Mouse (Mus musculus): Measurements from ENCODE around the gene Slc25a28. TPM values are rescaled to one million over a fixed set of nuclear protein-coding genes. Genes with fewer than 3 reads are reported as not detected.

The Slc25a28 gene
- polyA plus RNA-seq, 1 experiment from 2014 or later: 9.2 TPM

DNA sequence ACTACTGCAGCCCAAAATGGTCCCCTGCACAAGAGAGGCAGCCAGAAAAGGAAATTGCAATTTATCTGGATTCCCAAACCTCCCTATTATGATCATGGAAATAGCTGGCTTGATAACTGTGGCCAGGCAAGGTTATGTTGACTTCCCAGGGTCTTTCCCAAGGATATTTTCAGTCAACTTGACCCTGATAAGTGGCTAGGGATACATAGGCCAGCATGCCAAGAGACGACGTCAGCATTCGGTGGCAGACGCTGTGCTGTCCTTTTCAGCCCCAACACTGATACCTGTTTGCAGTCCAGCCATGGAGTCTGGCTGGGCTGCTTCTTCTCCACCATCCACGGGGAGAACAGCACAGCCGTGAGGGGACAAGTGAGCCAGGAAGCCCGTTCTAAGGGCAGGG, 3.6 kb downstream of the Slc25a28 start:
- Histone ChIP-seq H3K4me1 (ENCODE audit: control insufficient read depth, insufficient read depth, low read length) (no peaks in the 10 kb centered on the region; the same call in 1 of the 2 replicates), H3K9ac (replicated peaks; ENCODE audit: low read length) (no peak overlapping the region), H3K36me3 (replicated peaks; ENCODE audit: control insufficient read depth, insufficient read depth, low read depth, low read length) (no peaks in the 10 kb centered on the region), H3K27ac (replicated peaks; ENCODE audit: low read depth, low read length) (no peak overlapping the region), H3K9me3 (replicated peaks; ENCODE audit: control insufficient read depth, low read length) (no peaks in the 10 kb centered on the region), H3K4me3 (ENCODE audit: low read depth, low read length) (no peak overlapping the region), H3K27me3 (ENCODE audit: control insufficient read depth, insufficient read depth, low read length) (no peaks in the 10 kb centered on the region), H3K4me2 (ENCODE audit: low read depth, low read length) (no peak overlapping the region)
- no peak for DNase-seq (ENCODE audit: low spot score)
- ATAC-seq (replicated peaks; ENCODE audit: insufficient number of reproducible peaks, low FRiP score, low TSS enrichment, low read depth): no peak
- WGBS: 78% methylated on average over 7 of the region's 7 CpGs

DNA sequence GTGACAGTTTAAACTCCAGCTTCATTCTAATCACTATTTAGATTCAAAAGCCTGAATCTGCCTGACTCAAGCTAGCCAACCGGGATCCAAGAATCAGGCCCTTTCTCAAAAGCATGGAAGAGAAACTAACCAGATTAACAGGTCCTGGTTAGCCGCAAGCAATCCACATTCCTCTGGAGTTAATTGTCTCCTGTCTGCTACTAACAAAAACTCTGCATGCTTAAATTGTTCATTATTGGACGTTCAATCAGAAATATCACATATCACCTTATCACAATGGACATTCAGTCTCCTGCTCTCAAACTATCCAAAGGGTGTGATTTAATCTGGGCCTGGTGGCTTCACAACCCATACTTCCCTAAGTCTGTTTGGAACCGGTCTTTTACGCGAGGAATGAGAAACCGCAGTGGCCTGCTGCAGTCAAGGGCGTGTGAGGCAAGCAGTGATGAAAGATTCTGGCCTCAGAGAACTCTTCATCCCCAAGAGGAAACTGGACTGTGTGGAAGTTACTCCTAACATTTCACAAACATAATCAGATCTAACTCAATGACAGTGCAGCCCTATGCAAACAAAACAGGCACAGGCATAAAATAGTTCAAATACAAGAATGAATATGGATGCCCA, 5.4 kb downstream of the Slc25a28 start:
- Histone ChIP-seq H3K4me3 (ENCODE audit: low read depth, low read length) (no peak overlapping the region), H3K36me3 (replicated peaks; ENCODE audit: control insufficient read depth, insufficient read depth, low read depth, low read length) (no peaks in the 10 kb centered on the region; the same call in 1 of the 2 replicates), H3K27me3 (ENCODE audit: control insufficient read depth, insufficient read depth, low read length) (no peaks in the 10 kb centered on the region), H3K9me3 (replicated peaks; ENCODE audit: control insufficient read depth, low read length) (no peaks in the 10 kb centered on the region), H3K4me2 (ENCODE audit: low read depth, low read length) (no peak overlapping the region), H3K27ac (replicated peaks; ENCODE audit: low read depth, low read length) (no peak overlapping the region), H3K4me1 (ENCODE audit: control insufficient read depth, insufficient read depth, low read length) (no peaks in the 10 kb centered on the region; the same call in 1 of the 2 replicates), H3K9ac (replicated peaks; ENCODE audit: low read length) (no peak overlapping the region)
- DNase-seq (ENCODE audit: low spot score): no peak
- no peak for ATAC-seq (replicated peaks; ENCODE audit: insufficient number of reproducible peaks, low FRiP score, low TSS enrichment, low read depth)
- 78% methylated on average over 8 of the region's 8 CpGs for WGBS

DNA sequence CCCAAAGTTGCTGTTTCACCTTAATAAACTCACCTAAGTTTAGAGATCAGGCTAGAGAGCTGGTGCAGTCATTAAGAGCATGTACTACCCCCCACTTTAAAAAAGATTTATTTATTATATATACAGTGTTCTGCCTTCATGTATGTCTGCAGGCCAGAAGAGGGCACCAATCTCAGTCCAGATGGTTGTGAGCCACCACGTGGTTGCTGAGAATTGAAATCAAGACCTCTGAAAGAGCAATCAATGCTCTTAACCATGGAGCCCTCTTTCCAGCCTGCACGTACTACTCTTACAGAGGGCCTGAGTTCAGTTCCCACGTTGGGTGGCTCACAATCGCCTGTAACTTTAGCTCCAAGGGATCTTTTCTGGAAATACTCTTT, 7.3 kb downstream of the Slc25a28 start:
- no peak overlapping the region for H3K4me3 ChIP-seq (ENCODE audit: low read depth, low read length)
- 66% methylated on average over 4 of the region's 4 CpGs for WGBS
- ATAC-seq (replicated peaks; ENCODE audit: insufficient number of reproducible peaks, low FRiP score, low TSS enrichment, low read depth): no peak

DNA sequence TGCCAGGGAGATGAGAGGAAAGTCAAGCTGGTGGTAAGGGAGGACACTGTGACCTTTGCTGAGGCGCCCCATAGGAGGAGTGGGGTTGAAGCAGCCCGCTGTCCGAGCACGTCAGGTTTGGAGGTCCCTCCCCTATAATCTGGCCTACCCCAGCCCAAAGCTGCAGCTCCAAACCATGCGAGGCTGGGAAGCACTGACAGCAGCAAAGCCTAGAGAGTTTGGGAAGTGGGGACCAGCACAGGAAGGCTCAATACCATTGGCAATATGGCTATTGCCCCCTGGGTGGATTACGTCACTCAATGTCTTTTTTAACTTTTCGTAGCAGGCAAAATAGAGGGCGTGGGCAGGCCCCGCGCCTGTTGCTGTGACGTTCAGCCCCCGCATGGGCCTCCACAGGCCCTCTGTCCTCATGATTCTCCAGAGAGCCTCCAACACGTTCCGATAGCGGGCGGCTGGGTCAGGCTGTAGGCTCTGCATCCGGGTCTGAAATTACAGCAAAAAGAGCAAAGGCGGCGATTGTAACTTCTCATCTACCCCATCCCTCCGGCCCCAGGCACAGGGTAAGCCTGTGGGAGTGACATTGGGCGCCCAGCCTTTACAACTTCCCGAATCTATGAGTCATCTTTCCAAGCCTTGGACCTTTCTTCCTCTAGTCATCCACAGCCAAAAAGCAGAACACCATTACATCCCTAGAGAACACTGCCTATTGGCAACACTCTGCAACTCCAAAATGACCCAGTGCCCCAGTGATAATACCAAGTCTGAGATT, 7.8 kb downstream of the Slc25a28 start:
- H3K4me1 ChIP-seq (ENCODE audit: control insufficient read depth, insufficient read depth, low read length): no peaks in the 10 kb centered on the region; the same call in 1 of the 2 replicates
- DNase-seq (ENCODE audit: low spot score): no peak
- 87% methylated on average over 22 of the region's 22 CpGs for WGBS
- H3K27ac ChIP-seq (replicated peaks; ENCODE audit: low read depth, low read length): no peak overlapping the region
- no peaks in the 10 kb centered on the region; the same call in none of the 2 replicates for H3K36me3 ChIP-seq (replicated peaks; ENCODE audit: control insufficient read depth, insufficient read depth, low read depth, low read length)
- H3K9me3 ChIP-seq (replicated peaks; ENCODE audit: control insufficient read depth, low read length): no peaks in the 10 kb centered on the region
- no peaks in the 10 kb centered on the region for H3K27me3 ChIP-seq (ENCODE audit: control insufficient read depth, insufficient read depth, low read length)
- no peak for ATAC-seq (replicated peaks; ENCODE audit: insufficient number of reproducible peaks, low FRiP score, low TSS enrichment, low read depth)
- H3K9ac ChIP-seq (replicated peaks; ENCODE audit: low read length): no peak overlapping the region
- no peak overlapping the region for H3K4me2 ChIP-seq (ENCODE audit: low read depth, low read length)
- H3K4me3 ChIP-seq (ENCODE audit: low read depth, low read length): no peak overlapping the region

More for the DNA sequence above, 7.3 kb downstream of the Slc25a28 start:
- Histone ChIP-seq H3K27me3 (ENCODE audit: control insufficient read depth, insufficient read depth, low read length) (no peaks in the 10 kb centered on the region), H3K4me1 (ENCODE audit: control insufficient read depth, insufficient read depth, low read length) (no peaks in the 10 kb centered on the region), H3K36me3 (replicated peaks; ENCODE audit: control insufficient read depth, insufficient read depth, low read depth, low read length) (no peaks in the 10 kb centered on the region; the same call in none of the 2 replicates), H3K9me3 (replicated peaks; ENCODE audit: control insufficient read depth, low read length) (no peaks in the 10 kb centered on the region), H3K9ac (replicated peaks; ENCODE audit: low read length) (no peak overlapping the region), H3K27ac (replicated peaks; ENCODE audit: low read depth, low read length) (no peak overlapping the region), H3K4me2 (ENCODE audit: low read depth, low read length) (no peak overlapping the region)
- DNase-seq (ENCODE audit: low spot score): no peak

DNA sequence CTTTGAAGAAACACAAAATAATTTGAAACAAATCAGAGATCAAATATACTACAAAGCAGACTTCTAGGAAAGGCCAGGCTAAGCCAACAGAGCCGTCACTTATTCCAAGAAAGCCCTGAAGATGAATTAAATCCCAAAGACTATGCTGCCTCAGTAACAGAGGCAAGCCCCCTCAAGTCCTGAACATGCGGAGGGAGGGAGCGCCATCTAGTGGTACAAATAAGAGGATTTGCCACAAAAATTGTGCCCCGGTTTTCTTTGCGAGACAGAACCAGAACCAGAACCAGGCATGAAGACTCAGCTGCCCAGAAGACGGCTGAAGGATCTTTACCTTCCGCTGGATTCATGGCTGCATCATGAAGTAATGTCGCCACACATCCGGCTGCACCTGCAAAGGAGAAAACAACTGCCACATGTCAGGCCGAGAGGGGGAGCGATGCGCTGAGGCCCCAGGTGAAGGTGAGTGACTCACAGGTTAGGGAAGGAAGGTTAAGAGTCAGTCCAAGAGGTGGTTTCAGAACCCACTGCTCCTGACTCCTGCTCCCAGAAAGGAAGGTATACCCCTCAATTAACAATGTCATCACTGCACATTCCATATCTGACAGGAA, 9.1 kb downstream of the Slc25a28 start:
- H3K4me1 ChIP-seq (ENCODE audit: control insufficient read depth, insufficient read depth, low read length): no peaks in the 10 kb centered on the region; the same call in 1 of the 2 replicates
- 52% methylated on average over 12 of the region's 12 CpGs for WGBS
- no peak for ATAC-seq (replicated peaks; ENCODE audit: insufficient number of reproducible peaks, low FRiP score, low TSS enrichment, low read depth)

DNA sequence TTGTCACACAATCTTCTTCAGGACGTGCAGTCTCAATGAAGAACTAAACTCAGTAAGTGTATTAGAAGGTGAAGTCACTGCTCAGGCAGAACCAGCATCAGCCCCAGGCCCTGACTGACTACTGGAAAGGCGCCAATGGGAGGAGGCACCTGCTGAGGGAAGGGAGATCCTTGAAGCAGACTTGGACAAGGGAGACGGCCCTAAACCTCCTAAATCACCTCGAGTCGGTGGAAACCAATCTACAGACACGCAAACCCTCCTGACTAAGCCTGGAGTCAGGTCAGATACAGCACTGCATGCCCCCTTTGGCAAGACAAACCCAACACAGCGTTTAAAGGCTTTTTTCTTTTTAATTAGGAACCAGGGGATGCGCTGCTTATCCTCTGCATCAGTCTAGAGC, 11.2 kb downstream of the Slc25a28 start:
- no peak for ATAC-seq (replicated peaks; ENCODE audit: insufficient number of reproducible peaks, low FRiP score, low TSS enrichment, low read depth)
- Histone ChIP-seq H3K27ac (replicated peaks; ENCODE audit: low read depth, low read length) (no peak overlapping the region), H3K4me2 (ENCODE audit: low read depth, low read length) (no peak overlapping the region), H3K4me3 (ENCODE audit: low read depth, low read length) (no peak overlapping the region), H3K9me3 (replicated peaks; ENCODE audit: control insufficient read depth, low read length) (no peaks in the 10 kb centered on the region), H3K27me3 (ENCODE audit: control insufficient read depth, insufficient read depth, low read length) (no peaks in the 10 kb centered on the region), H3K4me1 (ENCODE audit: control insufficient read depth, insufficient read depth, low read length) (no peaks in the 10 kb centered on the region; the same call in 1 of the 2 replicates), H3K9ac (replicated peaks; ENCODE audit: low read length) (no peak overlapping the region), H3K36me3 (replicated peaks; ENCODE audit: control insufficient read depth, insufficient read depth, low read depth, low read length) (no peaks in the 10 kb centered on the region; the same call in none of the 2 replicates)
- DNase-seq (ENCODE audit: low spot score): no peak
- 84% methylated on average over 8 of the region's 8 CpGs for WGBS

More for the DNA sequence above, 9.1 kb downstream of the Slc25a28 start:
- no peak overlapping the region for H3K4me3 ChIP-seq (ENCODE audit: low read depth, low read length)
- H3K4me2 ChIP-seq (ENCODE audit: low read depth, low read length): no peak overlapping the region
- no peak overlapping the region for H3K27ac ChIP-seq (replicated peaks; ENCODE audit: low read depth, low read length)
- DNase-seq (ENCODE audit: low spot score): peak; percentile 74
- no peak overlapping the region for H3K9ac ChIP-seq (replicated peaks; ENCODE audit: low read length)
- no peaks in the 10 kb centered on the region for H3K9me3 ChIP-seq (replicated peaks; ENCODE audit: control insufficient read depth, low read length)
- no peaks in the 10 kb centered on the region; the same call in none of the 2 replicates for H3K36me3 ChIP-seq (replicated peaks; ENCODE audit: control insufficient read depth, insufficient read depth, low read depth, low read length)
- no peaks in the 10 kb centered on the region for H3K27me3 ChIP-seq (ENCODE audit: control insufficient read depth, insufficient read depth, low read length)

DNA sequence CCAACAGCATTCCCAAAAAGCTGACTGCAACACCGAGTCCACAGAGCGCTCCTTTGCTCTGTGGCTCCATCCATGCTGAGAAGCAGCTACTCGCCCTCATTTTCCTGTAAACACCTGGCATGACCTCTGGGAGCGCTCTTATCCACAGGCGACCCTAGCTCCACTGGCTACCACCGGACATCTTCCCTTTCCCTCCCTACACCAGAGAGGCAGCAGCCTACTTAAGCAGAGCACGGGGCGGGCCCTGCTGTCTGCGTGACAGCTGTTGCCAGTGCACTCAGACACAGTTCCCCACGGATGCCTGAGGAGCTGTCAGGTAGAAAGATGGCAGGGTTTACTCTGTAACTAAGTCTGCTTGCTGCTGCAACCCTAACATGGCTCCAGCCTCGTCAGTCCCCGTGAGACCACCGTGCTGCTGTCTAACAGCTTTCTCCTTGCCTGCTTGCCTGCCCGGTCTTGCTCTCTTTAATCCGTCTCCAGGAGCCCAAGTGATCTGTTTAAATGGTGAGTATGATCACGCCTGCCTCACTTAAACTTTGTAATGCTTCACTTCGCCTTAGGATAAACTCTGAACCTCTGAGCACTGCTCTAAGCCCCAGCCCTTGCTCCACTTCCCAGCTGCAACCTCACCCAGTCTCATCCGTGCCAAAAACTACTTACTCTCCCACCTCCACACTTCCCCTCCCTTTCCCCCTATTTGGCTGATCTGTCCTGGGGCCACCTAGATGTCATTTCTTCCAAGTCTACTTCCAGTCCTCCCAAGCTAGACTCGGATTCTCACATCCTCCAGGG, 12.3 kb downstream of the Slc25a28 start:
- Histone ChIP-seq H3K9me3 (replicated peaks; ENCODE audit: control insufficient read depth, low read length) (no peaks in the 10 kb centered on the region), H3K4me3 (ENCODE audit: low read depth, low read length) (no peak overlapping the region), H3K4me1 (ENCODE audit: control insufficient read depth, insufficient read depth, low read length) (no peaks in the 10 kb centered on the region; the same call in 1 of the 2 replicates), H3K27ac (replicated peaks; ENCODE audit: low read depth, low read length) (no peak overlapping the region), H3K9ac (replicated peaks; ENCODE audit: low read length) (no peak overlapping the region; the same call in 1 of the 2 replicates), H3K36me3 (replicated peaks; ENCODE audit: control insufficient read depth, insufficient read depth, low read depth, low read length) (no peaks in the 10 kb centered on the region; the same call in none of the 2 replicates), H3K27me3 (ENCODE audit: control insufficient read depth, insufficient read depth, low read length) (no peaks in the 10 kb centered on the region), H3K4me2 (ENCODE audit: low read depth, low read length) (no peak overlapping the region)
- DNase-seq (ENCODE audit: low spot score): peak; percentile 59
- WGBS: 33% methylated on average over 19 of the region's 19 CpGs
- ATAC-seq (replicated peaks; ENCODE audit: insufficient number of reproducible peaks, low FRiP score, low TSS enrichment, low read depth): no peak

Measured in embryonic facial prominence, embryonic 11.5 days (tissue).